Mouse (Mus musculus): ENCODE measurements around the gene Akain1. TPM values are rescaled to one million over a fixed set of nuclear protein-coding genes. Genes with fewer than 3 reads are reported as not detected.
A peak's percentile ranks its signal among the peaks of the same experiment; 100 is the strongest.

Akain1 gene
- total RNA-seq, 1 experiment: not detected

- in situ Hi-C loops (cut with MboI; ENCODE audit: low sequenced_read_pairs in 2 of 2, unreplicated experiment in 2 of 2): no loop called here
- H3K9me3 ChIP-seq (ENCODE audit: control insufficient read depth, insufficient read depth, low read depth, low read length): no peaks in the 10 kb centered on the region
- no peak overlapping the region for H3K9ac ChIP-seq (ENCODE audit: insufficient read depth, low read depth, low read length, poor library complexity, severe bottlenecking)
- TF ChIP-seq HCFC1 (IDR thresholded peaks at IDR 0.05; ENCODE audit: borderline replicate concordance, insufficient read depth, low read length) (no peak), CHD2 (IDR thresholded peaks at IDR 0.05; ENCODE audit: low read depth, low read length) (no peak), ZC3H11A (IDR thresholded peaks at IDR 0.05; ENCODE audit: borderline replicate concordance, low read depth, low read length) (no peak), ZNF384 (IDR thresholded peaks at IDR 0.05; ENCODE audit: low read depth, low read length) (no peak), MAFK (IDR thresholded peaks at IDR 0.05; ENCODE audit: insufficient read depth, low read depth, low read length) (no peak)
- 0 out of 4 replicates have a peak, but pooled peaks cover 0 to under 1% of the 10 kb centered on the region in 2 experiments for H3K4me1 ChIP-seq (ENCODE audit: control insufficient read depth in 2 of 2, insufficient read depth in 2 of 2, low read length in 2 of 2, poor library complexity in 1 of 2)
- no peak overlapping the region for H3K27ac ChIP-seq (ENCODE audit: insufficient read depth, low read depth, low read length, poor library complexity, severe bottlenecking)
- no peak overlapping the region for H3K4me3 ChIP-seq (ENCODE audit: insufficient read depth in 1 of 2, low read depth in 1 of 2, low read length in 2 of 2, poor library complexity in 1 of 2, severe bottlenecking in 1 of 2)
- DNase-seq (ENCODE audit: low read depth, low spot score): no peak
- H3K36me3 ChIP-seq (ENCODE audit: control insufficient read depth, insufficient read depth, low read length, poor library complexity, severe bottlenecking): no peaks in the 10 kb centered on the region
Observed at GRCm38 (mm10) chr17:69487116-69487515, 48.0 kb downstream of the Akain1 start.

- no peak overlapping the region for H3K9ac ChIP-seq (ENCODE audit: insufficient read depth, low read depth, low read length, poor library complexity, severe bottlenecking)
- TF ChIP-seq MAFK (IDR thresholded peaks at IDR 0.05; ENCODE audit: insufficient read depth, low read depth, low read length) (peak; percentile 93), ZNF384 (IDR thresholded peaks at IDR 0.05; ENCODE audit: low read depth, low read length) (no peak)
- in situ Hi-C loops (cut with MboI; ENCODE audit: low sequenced_read_pairs in 2 of 2, unreplicated experiment in 2 of 2): no loop called here
- H3K36me3 ChIP-seq (ENCODE audit: control insufficient read depth, insufficient read depth, low read length, poor library complexity, severe bottlenecking): no peaks in the 10 kb centered on the region
- no peak for DNase-seq (ENCODE audit: low read depth, low spot score)
- no peak overlapping the region for H3K27ac ChIP-seq (ENCODE audit: insufficient read depth, low read depth, low read length, poor library complexity, severe bottlenecking)
- no peaks in the 10 kb centered on the region for H3K9me3 ChIP-seq (ENCODE audit: control insufficient read depth, insufficient read depth, low read depth, low read length)
- H3K4me3 ChIP-seq (ENCODE audit: insufficient read depth in 1 of 2, low read depth in 1 of 2, low read length in 2 of 2, poor library complexity in 1 of 2, severe bottlenecking in 1 of 2): no peak overlapping the region
- H3K4me1 ChIP-seq (ENCODE audit: control insufficient read depth in 2 of 2, insufficient read depth in 2 of 2, low read length in 2 of 2, poor library complexity in 1 of 2): no peaks in the 10 kb centered on the region
Observed at GRCm38 (mm10) chr17:69487884-69488283, 48.8 kb downstream of the Akain1 start.

GRCm38 (mm10) chr17:69488826-69489225 lies 49.7 kb downstream of the Akain1 start:
- no peak overlapping the region for H3K27ac ChIP-seq (ENCODE audit: insufficient read depth, low read depth, low read length, poor library complexity, severe bottlenecking)
- no peak for DNase-seq (ENCODE audit: low read depth, low spot score)

GRCm38 (mm10) chr17:69492368-69492767 lies 53.2 kb downstream of the Akain1 start:
- no peak for DNase-seq (ENCODE audit: low read depth, low spot score)
- TF ChIP-seq HCFC1 (IDR thresholded peaks at IDR 0.05; ENCODE audit: borderline replicate concordance, insufficient read depth, low read length) (no peak), CHD2 (IDR thresholded peaks at IDR 0.05; ENCODE audit: low read depth, low read length) (no peak), ZC3H11A (IDR thresholded peaks at IDR 0.05; ENCODE audit: borderline replicate concordance, low read depth, low read length) (no peak), MAFK (IDR thresholded peaks at IDR 0.05; ENCODE audit: insufficient read depth, low read depth, low read length) (no peak)
- Histone ChIP-seq H3K9ac (ENCODE audit: insufficient read depth, low read depth, low read length, poor library complexity, severe bottlenecking) (no peak overlapping the region), H3K4me3 (ENCODE audit: insufficient read depth in 1 of 2, low read depth in 1 of 2, low read length in 2 of 2, poor library complexity in 1 of 2, severe bottlenecking in 1 of 2) (no peak overlapping the region), H3K4me1 (ENCODE audit: control insufficient read depth in 2 of 2, insufficient read depth in 2 of 2, low read length in 2 of 2, poor library complexity in 1 of 2) (no peaks in the 10 kb centered on the region), H3K9me3 (ENCODE audit: control insufficient read depth, insufficient read depth, low read depth, low read length) (no peaks in the 10 kb centered on the region), H3K36me3 (ENCODE audit: control insufficient read depth, insufficient read depth, low read length, poor library complexity, severe bottlenecking) (no peaks in the 10 kb centered on the region), H3K27ac (ENCODE audit: insufficient read depth, low read depth, low read length, poor library complexity, severe bottlenecking) (no peak overlapping the region)
- in situ Hi-C loops (cut with MboI; ENCODE audit: low sequenced_read_pairs in 2 of 2, unreplicated experiment in 2 of 2): no loop called here

More at GRCm38 (mm10) chr17:69488826-69489225, 49.7 kb downstream of the Akain1 start:
- Histone ChIP-seq H3K4me1 (ENCODE audit: control insufficient read depth in 2 of 2, insufficient read depth in 2 of 2, low read length in 2 of 2, poor library complexity in 1 of 2) (no peaks in the 10 kb centered on the region), H3K36me3 (ENCODE audit: control insufficient read depth, insufficient read depth, low read length, poor library complexity, severe bottlenecking) (no peaks in the 10 kb centered on the region), H3K9me3 (ENCODE audit: control insufficient read depth, insufficient read depth, low read depth, low read length) (no peaks in the 10 kb centered on the region), H3K9ac (ENCODE audit: insufficient read depth, low read depth, low read length, poor library complexity, severe bottlenecking) (no peak overlapping the region), H3K4me3 (ENCODE audit: insufficient read depth in 1 of 2, low read depth in 1 of 2, low read length in 2 of 2, poor library complexity in 1 of 2, severe bottlenecking in 1 of 2) (no peak overlapping the region)
- TF ChIP-seq HCFC1 (IDR thresholded peaks at IDR 0.05; ENCODE audit: borderline replicate concordance, insufficient read depth, low read length): no peak
- no peak for TF ChIP-seq ZNF384 (IDR thresholded peaks at IDR 0.05; ENCODE audit: low read depth, low read length)
- TF ChIP-seq CHD2 (IDR thresholded peaks at IDR 0.05; ENCODE audit: low read depth, low read length): no peak
- no peak for TF ChIP-seq ZC3H11A (IDR thresholded peaks at IDR 0.05; ENCODE audit: borderline replicate concordance, low read depth, low read length)
- in situ Hi-C loops (cut with MboI; ENCODE audit: low sequenced_read_pairs in 2 of 2, unreplicated experiment in 2 of 2): no loop called here

- H3K9ac ChIP-seq (ENCODE audit: insufficient read depth, low read depth, low read length, poor library complexity, severe bottlenecking): no peak overlapping the region
- no peak overlapping the region for H3K4me3 ChIP-seq (ENCODE audit: insufficient read depth in 1 of 2, low read depth in 1 of 2, low read length in 2 of 2, poor library complexity in 1 of 2, severe bottlenecking in 1 of 2)
- no peaks in the 10 kb centered on the region for H3K9me3 ChIP-seq (ENCODE audit: control insufficient read depth, insufficient read depth, low read depth, low read length)
- peak; percentile 43 for DNase-seq (ENCODE audit: low read depth, low spot score)
- no peak for TF ChIP-seq HCFC1 (IDR thresholded peaks at IDR 0.05; ENCODE audit: borderline replicate concordance, insufficient read depth, low read length)
- no peaks in the 10 kb centered on the region for H3K4me1 ChIP-seq (ENCODE audit: control insufficient read depth in 2 of 2, insufficient read depth in 2 of 2, low read length in 2 of 2, poor library complexity in 1 of 2)
- no peaks in the 10 kb centered on the region for H3K36me3 ChIP-seq (ENCODE audit: control insufficient read depth, insufficient read depth, low read length, poor library complexity, severe bottlenecking)
- in situ Hi-C loops (cut with MboI; ENCODE audit: low sequenced_read_pairs in 2 of 2, unreplicated experiment in 2 of 2): no loop called here
- H3K27ac ChIP-seq (ENCODE audit: insufficient read depth, low read depth, low read length, poor library complexity, severe bottlenecking): no peak overlapping the region
Observed at GRCm38 (mm10) chr17:69495531-69495930, 56.4 kb downstream of the Akain1 start.
